Mouse (Mus musculus): ENCODE measurements at regions not wholly inside any gene's neighbourhood (a gene's known extent, or its start where the extent isn't known, plus 50 kb on each side); places are given as distances from the start of the nearest gene placed in this dataset.

GRCm38 (mm10) chr1:183803826-183804225, 209.3 kb upstream of the Dusp10 start:
- ATAC-seq (replicated peaks; ENCODE audit: insufficient number of reproducible peaks, low FRiP score, low TSS enrichment, poor library complexity, severe bottlenecking) = peak; percentile 25; the same call in 1 of the 2 replicates

DNA sequence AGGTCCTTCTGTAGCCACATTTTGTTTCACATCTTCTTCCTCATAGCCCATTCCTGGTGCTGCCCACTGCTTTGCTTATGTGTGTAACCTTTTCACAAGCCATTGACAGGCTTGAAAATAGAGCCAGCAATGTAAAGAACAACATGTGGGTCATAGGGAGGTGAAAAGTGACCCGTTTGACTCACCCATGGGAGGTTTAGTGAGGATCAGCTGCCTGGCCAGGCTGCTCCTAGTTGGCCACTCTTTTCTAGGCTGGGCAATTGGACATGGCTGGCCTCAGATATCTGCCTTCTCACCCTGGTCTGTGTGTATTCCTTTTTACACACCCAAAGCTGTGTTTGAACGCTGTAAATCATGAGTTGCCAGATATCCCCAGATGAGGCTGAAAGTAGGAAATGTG, 208.8 kb upstream of the Dusp10 start:
- peak; percentile 51 for ATAC-seq (replicated peaks; ENCODE audit: insufficient number of reproducible peaks, low FRiP score, low TSS enrichment, poor library complexity, severe bottlenecking)

- no peak for ATAC-seq (replicated peaks; ENCODE audit: insufficient number of reproducible peaks, low FRiP score, low TSS enrichment, poor library complexity, severe bottlenecking)
These were observed 206.0 kb upstream of the Dusp10 start for GRCm38 (mm10) chr1:183806864-183807730.

DNA sequence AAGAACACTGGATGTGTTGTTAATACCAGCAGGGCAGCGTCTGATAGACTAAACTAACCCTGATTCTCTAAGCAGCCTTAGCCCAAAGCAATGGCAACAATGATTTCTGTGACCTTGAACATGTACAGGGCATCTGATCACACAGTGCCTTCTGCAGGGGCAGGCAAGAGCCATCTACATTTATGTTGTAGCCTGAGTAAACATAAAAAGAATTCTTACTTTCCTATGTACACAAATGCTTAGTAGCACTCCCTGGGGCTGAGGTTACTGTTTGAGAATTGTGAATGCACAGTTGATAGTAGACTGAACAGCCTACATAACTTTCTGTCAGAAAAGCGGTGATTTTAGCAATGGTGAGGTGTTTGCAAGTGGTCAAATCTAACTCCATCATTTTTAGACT, 204.9 kb upstream of the Dusp10 start:
- no peak for ATAC-seq (replicated peaks; ENCODE audit: insufficient number of reproducible peaks, low FRiP score, low TSS enrichment, poor library complexity, severe bottlenecking)

GRCm38 (mm10) chr1:183820555-183820954, 192.5 kb upstream of the Dusp10 start:
- no peak for ATAC-seq (replicated peaks; ENCODE audit: insufficient number of reproducible peaks, low FRiP score, low TSS enrichment, poor library complexity, severe bottlenecking)

DNA sequence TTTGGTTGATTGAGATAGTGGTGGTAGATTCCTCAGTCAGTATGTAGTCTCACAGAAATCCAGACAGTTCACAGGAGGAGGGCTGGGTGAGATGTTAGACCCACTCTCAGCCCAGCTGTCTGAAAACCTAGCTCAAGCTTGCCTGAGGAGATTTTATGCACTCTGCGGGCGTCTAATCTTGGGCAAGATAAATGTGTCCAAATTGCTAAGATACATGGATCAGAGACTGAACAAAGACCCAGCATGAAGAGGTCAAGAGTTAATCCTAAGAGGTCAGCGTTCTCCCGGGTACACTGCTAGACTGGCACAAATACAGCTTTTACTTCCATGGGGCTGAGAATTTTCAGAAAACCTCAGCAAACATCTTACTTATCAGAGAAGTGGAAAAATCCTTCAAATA, 186.8 kb upstream of the Dusp10 start:
- ATAC-seq (replicated peaks; ENCODE audit: insufficient number of reproducible peaks, low FRiP score, low TSS enrichment, poor library complexity, severe bottlenecking) = no peak

- ATAC-seq (replicated peaks; ENCODE audit: insufficient number of reproducible peaks, low FRiP score, low TSS enrichment, poor library complexity, severe bottlenecking) = no peak
These were observed 168.0 kb upstream of the Dusp10 start for GRCm38 (mm10) chr1:183845135-183845534.

- no peak for ATAC-seq (replicated peaks; ENCODE audit: insufficient number of reproducible peaks, low FRiP score, low TSS enrichment, poor library complexity, severe bottlenecking)
These were observed 159.0 kb upstream of the Dusp10 start for GRCm38 (mm10) chr1:183853956-183854613.

DNA sequence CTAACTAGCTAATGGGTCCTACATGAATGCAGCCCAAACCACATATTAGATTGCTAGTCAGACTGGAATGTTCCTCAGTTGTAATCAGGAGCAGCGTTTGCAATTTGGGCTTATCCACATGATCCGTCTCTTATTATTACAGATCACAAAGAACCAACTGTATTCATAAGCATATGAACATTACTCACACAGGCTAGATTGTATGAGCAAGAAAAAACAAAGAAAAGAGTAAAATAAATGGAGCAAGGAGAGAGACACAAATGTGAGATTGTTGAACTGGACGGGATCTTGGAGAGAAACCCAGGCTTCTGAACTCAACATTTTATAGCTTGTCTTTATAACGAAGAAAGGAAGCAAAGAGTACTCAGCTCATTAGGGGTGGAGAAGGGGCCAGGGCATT, 148.0 kb upstream of the Dusp10 start:
- no peak for ATAC-seq (replicated peaks; ENCODE audit: insufficient number of reproducible peaks, low FRiP score, low TSS enrichment, poor library complexity, severe bottlenecking)

DNA sequence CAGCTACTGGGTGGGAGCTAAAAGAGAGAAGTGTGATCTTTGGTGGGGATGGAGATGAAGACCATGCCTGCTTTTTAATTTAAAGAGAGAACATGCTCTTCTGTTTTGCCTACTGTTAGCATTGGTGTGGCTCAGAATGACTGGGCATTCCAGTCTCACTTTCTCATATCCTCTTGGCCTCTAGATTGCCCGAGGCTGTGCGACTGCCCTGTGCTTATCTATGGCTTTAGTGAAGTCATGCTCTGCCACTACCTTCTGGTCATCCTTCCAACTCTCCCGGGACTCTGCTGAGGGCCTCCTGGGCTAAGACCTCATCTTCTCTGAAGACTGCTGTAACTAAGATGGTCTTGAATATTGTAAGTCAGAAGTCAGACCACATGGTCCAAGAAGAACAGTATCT, 147.5 kb upstream of the Dusp10 start:
- ATAC-seq (replicated peaks; ENCODE audit: insufficient number of reproducible peaks, low FRiP score, low TSS enrichment, poor library complexity, severe bottlenecking) = no peak

- no peak for ATAC-seq (replicated peaks; ENCODE audit: insufficient number of reproducible peaks, low FRiP score, low TSS enrichment, poor library complexity, severe bottlenecking)
These were observed 144.1 kb upstream of the Dusp10 start for GRCm38 (mm10) chr1:183868965-183869364.

GRCm38 (mm10) chr1:183895936-183896335, 117.2 kb upstream of the Dusp10 start:
- no peak for ATAC-seq (replicated peaks; ENCODE audit: insufficient number of reproducible peaks, low FRiP score, low TSS enrichment, poor library complexity, severe bottlenecking)

GRCm38 (mm10) chr1:183898091-183898490, 115.0 kb upstream of the Dusp10 start:
- no peak for ATAC-seq (replicated peaks; ENCODE audit: insufficient number of reproducible peaks, low FRiP score, low TSS enrichment, poor library complexity, severe bottlenecking)

- ATAC-seq (replicated peaks; ENCODE audit: insufficient number of reproducible peaks, low FRiP score, low TSS enrichment, poor library complexity, severe bottlenecking) = no peak
These were observed 108.5 kb upstream of the Dusp10 start for GRCm38 (mm10) chr1:183904564-183904963.

DNA sequence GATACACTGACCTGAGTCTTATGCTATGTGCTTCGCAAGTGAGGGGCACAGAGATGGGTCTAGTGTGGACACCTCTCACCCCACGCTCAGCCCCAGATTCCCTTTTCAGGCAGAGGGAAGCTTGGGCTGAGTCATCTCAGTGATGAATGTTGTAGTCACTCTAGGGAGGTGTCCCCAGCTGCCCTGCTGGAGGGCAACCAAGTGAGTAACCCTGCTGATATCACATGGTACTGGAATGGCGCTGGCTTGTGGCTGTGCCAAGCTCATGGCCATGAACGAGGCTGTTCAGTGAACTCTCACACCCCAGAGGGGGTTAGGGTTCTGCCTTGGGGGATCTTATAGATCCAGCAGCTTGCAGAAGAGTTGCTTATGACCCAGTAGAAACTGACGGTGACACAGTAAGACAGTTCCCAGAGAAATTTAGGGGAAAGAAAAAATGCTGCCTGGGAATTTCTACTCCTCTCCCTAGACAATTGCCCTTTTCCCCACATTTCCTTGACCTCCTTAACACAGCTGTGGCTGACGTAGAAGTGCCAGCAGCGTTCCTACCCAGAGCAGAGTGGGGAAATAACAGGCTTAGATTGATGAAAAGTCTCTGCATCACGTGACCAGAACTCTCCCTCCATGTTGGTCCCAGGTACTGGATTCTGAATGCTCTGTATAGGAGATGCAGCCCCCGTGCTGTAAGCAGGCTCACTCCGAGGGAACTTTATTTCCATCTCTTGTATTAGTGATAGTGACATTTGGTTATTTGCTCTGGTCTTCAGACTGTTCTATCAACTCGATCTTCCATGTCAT, 107.6 kb upstream of the Dusp10 start:
- ATAC-seq (replicated peaks; ENCODE audit: insufficient number of reproducible peaks, low FRiP score, low TSS enrichment, poor library complexity, severe bottlenecking) = no peak

DNA sequence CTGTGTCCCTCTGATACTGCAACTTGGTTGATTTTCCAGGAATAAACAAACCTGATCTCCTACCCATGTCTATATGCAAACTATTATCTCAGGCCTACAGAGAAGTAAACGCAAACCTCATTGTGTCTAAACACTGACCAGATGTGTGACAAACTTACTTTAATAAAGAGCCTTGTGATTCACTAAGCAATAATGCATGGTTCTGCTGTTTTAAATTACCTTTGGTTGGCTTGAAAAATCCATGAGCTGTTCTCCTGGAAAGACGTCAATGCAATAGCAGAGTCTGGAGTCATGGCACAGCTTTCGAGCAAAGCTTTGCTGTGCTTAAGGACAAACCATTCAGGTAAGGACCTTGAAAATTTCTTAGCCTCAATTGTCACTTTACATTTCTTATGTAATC, 95.4 kb upstream of the Dusp10 start:
- ATAC-seq (replicated peaks; ENCODE audit: insufficient number of reproducible peaks, low FRiP score, low TSS enrichment, poor library complexity, severe bottlenecking) = no peak

GRCm38 (mm10) chr1:183921262-183921661, 91.8 kb upstream of the Dusp10 start:
- no peak for ATAC-seq (replicated peaks; ENCODE audit: insufficient number of reproducible peaks, low FRiP score, low TSS enrichment, poor library complexity, severe bottlenecking)

DNA sequence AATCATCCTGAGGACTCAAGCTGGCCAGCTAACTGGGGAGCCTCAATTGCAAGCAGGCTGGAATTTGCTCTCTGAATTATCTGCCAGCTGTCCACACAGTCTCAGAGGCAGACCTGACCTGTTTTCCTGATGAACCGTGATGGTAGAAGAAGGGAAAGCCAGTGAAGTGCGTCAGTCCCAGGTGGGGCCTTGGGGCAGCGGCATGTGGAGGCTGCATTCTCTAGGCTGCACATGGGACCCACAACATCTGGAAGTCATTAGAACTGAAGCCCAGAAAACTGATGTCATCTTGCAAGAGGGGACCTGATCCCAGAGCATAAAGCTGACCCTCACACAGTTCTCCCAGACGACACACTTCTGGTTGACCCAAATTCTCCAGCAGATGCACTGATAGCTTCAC, 84.6 kb upstream of the Dusp10 start:
- ATAC-seq (replicated peaks; ENCODE audit: insufficient number of reproducible peaks, low FRiP score, low TSS enrichment, poor library complexity, severe bottlenecking) = no peak

- ATAC-seq (replicated peaks; ENCODE audit: insufficient number of reproducible peaks, low FRiP score, low TSS enrichment, poor library complexity, severe bottlenecking) = no peak
These were observed 82.6 kb upstream of the Dusp10 start for GRCm38 (mm10) chr1:183930363-183930982.
